Mouse (Mus musculus): ENCODE measurements around the gene Wbp2.
"Not testable (repeated sequence)": the region's sequence is repeated elsewhere in the genome, so short reads cannot be mapped to it uniquely, and the experiment has no call there.

Gene Wbp2

GRCm38 (mm10) chr11:116109441-116110081 lies 22.8 kb upstream of the Wbp2 start:
- in situ Hi-C loops (cut with MboI; ENCODE audit: low sequenced_read_pairs): no loop called here

- in situ Hi-C loops (cut with MboI; ENCODE audit: low sequenced_read_pairs): no loop called here
Observed at GRCm38 (mm10) chr11:116108464-116109137, 21.8 kb upstream of the Wbp2 start.

GRCm38 (mm10) chr11:116107777-116108285 lies 21.0 kb upstream of the Wbp2 start:
- in situ Hi-C loops (cut with MboI; ENCODE audit: low sequenced_read_pairs): no loop called here

GRCm38 (mm10) chr11:116106963-116107776 lies 20.4 kb upstream of the Wbp2 start:
- in situ Hi-C loops (cut with MboI; ENCODE audit: low sequenced_read_pairs): no loop called here

GRCm38 (mm10) chr11:116106154-116106962 lies 19.6 kb upstream of the Wbp2 start:
- in situ Hi-C loops (cut with MboI; ENCODE audit: low sequenced_read_pairs): no loop called here

GRCm38 (mm10) chr11:116105065-116105464 lies 18.3 kb upstream of the Wbp2 start:
- in situ Hi-C loops (cut with MboI; ENCODE audit: low sequenced_read_pairs): no loop called here

- in situ Hi-C loops (cut with MboI; ENCODE audit: low sequenced_read_pairs): no loop called here
Observed at GRCm38 (mm10) chr11:116104006-116104646, 17.3 kb upstream of the Wbp2 start.

GRCm38 (mm10) chr11:116103572-116103971 lies 16.8 kb upstream of the Wbp2 start:
- in situ Hi-C loops (cut with MboI; ENCODE audit: low sequenced_read_pairs): no loop called here

- in situ Hi-C loops (cut with MboI; ENCODE audit: low sequenced_read_pairs): no loop called here
Observed at GRCm38 (mm10) chr11:116102472-116102871, 15.7 kb upstream of the Wbp2 start.

- in situ Hi-C loops (cut with MboI; ENCODE audit: low sequenced_read_pairs): no loop called here
Observed at GRCm38 (mm10) chr11:116101931-116102381, 15.2 kb upstream of the Wbp2 start.

- in situ Hi-C loops (cut with MboI; ENCODE audit: low sequenced_read_pairs): no loop called here
Observed at GRCm38 (mm10) chr11:116100839-116101238, 14.0 kb upstream of the Wbp2 start.

GRCm38 (mm10) chr11:116100385-116100784 lies 13.6 kb upstream of the Wbp2 start:
- in situ Hi-C loops (cut with MboI; ENCODE audit: low sequenced_read_pairs): no loop called here

GRCm38 (mm10) chr11:116099462-116099861 lies 12.7 kb upstream of the Wbp2 start:
- in situ Hi-C loops (cut with MboI; ENCODE audit: low sequenced_read_pairs): no loop called here

GRCm38 (mm10) chr11:116098711-116099460 lies 12.1 kb upstream of the Wbp2 start:
- in situ Hi-C loops (cut with MboI; ENCODE audit: low sequenced_read_pairs): no loop called here

GRCm38 (mm10) chr11:116096213-116097108 lies 9.7 kb upstream of the Wbp2 start:
- in situ Hi-C loops (cut with MboI; ENCODE audit: low sequenced_read_pairs): no loop called here

- in situ Hi-C loops (cut with MboI; ENCODE audit: low sequenced_read_pairs): no loop called here
Observed at GRCm38 (mm10) chr11:116095573-116095972, 8.8 kb upstream of the Wbp2 start.

- in situ Hi-C loops (cut with MboI; ENCODE audit: low sequenced_read_pairs): no loop called here
Observed at GRCm38 (mm10) chr11:116093771-116094565, 7.2 kb upstream of the Wbp2 start.

- in situ Hi-C loops (cut with MboI; ENCODE audit: low sequenced_read_pairs): not testable (repeated sequence)
Observed at GRCm38 (mm10) chr11:116092959-116093358, 6.2 kb upstream of the Wbp2 start.

Measured in CH12F3 (cell line).